Mouse (Mus musculus) small intestine, adult 2 months (tissue): ENCODE measurements around the gene Cela1.

Experiments
- CTCF ChIP-seq: fragments of 200-500 bp; IDR thresholded peaks from 2 replicates; pipeline ENCODE4 v1.5.1; 2012; ENCODE audit warnings: low read depth, mild to moderate bottlenecking, control low read depth, inconsistent platforms, low read length, moderate library complexity, mixed read lengths; ENCODE audit not compliant: insufficient replicate concordance, insufficient read length; ENCODE audit errors: extremely low read depth
- POLR2A ChIP-seq: fragments of 200-500 bp; IDR thresholded peaks from 2 replicates; pipeline ENCODE4 v1.6.1; 2012; ENCODE audit warnings: low read depth, mild to moderate bottlenecking, control low read depth, inconsistent platforms, low read length, moderate library complexity

DNA sequence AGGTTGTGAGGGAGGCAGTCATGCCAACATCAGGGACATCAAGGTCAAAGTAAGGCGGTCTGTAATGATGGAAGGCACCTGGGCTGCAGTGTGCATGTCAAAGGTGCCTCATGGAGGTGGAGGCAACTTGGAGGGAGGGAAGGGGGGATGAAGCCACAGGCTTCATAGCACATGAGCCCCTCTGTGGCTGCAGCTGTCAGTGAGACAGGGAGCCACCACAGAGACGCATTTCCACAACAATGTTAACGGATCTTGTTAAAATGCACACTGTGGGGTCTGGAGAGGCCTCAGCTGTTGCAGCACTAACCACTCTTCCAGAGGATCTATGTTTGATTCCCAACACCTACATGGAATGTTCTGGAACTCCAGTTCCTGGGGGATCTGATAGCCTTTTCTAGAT, 57.6 kb downstream of the Cela1 start:
- TF ChIP-seq CTCF, result no peak
- TF ChIP-seq POLR2A, result no peak
